In the genomic region with DNA sequence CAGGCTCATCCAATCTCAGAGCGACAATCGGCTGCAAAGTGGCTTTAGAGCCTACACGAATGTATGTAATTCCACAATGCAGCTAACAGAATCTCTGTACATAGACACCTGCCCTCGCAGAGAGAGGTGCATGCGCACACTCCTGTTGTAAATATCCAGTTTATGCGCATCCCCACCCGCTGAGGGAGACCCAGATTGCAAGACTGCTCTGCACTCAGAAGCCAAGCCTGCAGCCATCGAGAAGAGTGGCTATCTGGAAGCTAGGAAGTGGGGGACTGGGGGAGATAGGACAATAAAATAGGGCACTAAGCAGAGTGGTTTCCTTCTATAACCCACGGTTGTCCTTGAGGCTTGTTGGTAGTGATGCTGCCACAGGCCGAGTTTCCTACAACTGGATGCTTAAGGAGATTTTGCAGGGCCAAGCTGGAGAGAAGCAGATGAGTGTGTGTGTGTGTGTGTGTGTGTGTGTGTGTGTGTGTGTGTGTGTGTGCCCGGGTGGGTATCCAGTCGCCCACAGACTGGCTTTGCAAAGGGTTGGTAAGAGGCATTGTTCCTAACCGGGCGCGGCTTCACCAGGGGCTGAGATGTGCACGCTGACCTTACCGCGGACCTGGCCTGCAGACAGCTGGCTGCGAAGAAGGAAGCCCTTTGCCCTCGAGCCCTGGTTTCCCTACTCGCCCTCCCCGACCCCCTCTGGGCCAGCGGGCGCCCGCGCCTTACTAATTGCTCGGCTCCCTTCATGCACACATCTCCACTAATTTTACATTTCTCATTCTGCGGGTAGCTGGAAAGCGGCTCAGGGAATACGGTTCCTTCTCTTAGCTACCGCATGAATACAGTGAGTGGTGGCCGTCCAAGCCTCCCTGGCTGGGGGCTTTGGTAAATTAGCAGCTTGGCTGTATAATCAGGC, we compare ENCODE assay signal across 14 mouse cellular contexts.
A peak's percentile ranks its signal among the peaks of the same experiment; 100 is the strongest.
DNase-seq lines count a peak whose midpoint lies in the region; ATAC-seq and TF ChIP-seq lines count a peak whose summit lies in the region.
"Had no signal": no experiment of that assay in that cellular context is flagged by ENCODE, and none has a peak within 500 bp of the region (broad histone marks: within the 10 kb centered on the region; RNA-seq: fewer than 3 reads in every experiment).

No protein-coding gene starts in this region.

- no peak for TF ChIP-seq POLR2A in limb, embryonic 14.5 days (IDR thresholded peaks at IDR 0.05; ENCODE audit: borderline replicate concordance, extremely low read depth, insufficient read depth, insufficient read length)

- 3% methylated on average over 29 of the region's 32 CpGs for WGBS in limb, embryonic 14.5 days

- H3K9ac ChIP-seq in limb, embryonic 14.5 days (ENCODE audit: low read depth, low read length, severe bottlenecking): no peak overlapping the region
- H3K9ac ChIP-seq: limb, embryonic 15.5 days had no signal

- H3K4me1 ChIP-seq in limb, embryonic 14.5 days (ENCODE audit: control insufficient read depth, insufficient read depth, low read length): peaks cover 7% of the 10 kb centered on the region; the same call in 1 of the 2 replicates

- no peaks in the 10 kb centered on the region for H3K36me3 ChIP-seq in limb, embryonic 14.5 days (ENCODE audit: control insufficient read depth, insufficient read depth, low read length)
- H3K36me3 ChIP-seq: limb, embryonic 15.5 days had no signal

- no peak for ATAC-seq in limb, embryonic 14.5 days (ENCODE audit: low FRiP score, low read depth)

- DNase-seq in gastrocnemius, postnatal 10 days: peak; percentile 8
- no peak for DNase-seq in gastrocnemius, postnatal 25 days
- DNase-seq in testis, postnatal 10 days (ENCODE audit: low spot score): peak; percentile 41
- DNase-seq in testis, postnatal 14 days (ENCODE audit: low spot score): no peak
- DNase-seq in limb, embryonic 14.5 days (ENCODE audit: low spot score): no peak
- DNase-seq in yolk sac, embryonic 10.5 days (ENCODE audit: low spot score): peak; percentile 8
- DNase-seq in adrenal gland, adult 18-20 months (ENCODE audit: low spot score in 2 of 2): no peak
- no peak for DNase-seq in right cerebral cortex, postnatal 10 days (ENCODE audit: low spot score in 2 of 2)
- DNase-seq: adrenal gland, adult 8-10 months; cerebellum, adult 11-12 months; thymus, postnatal 14 days had no signal

- H3K27me3 ChIP-seq in limb, embryonic 14.5 days (ENCODE audit: control insufficient read depth, insufficient read depth, low read length): peaks cover 90% of the 10 kb centered on the region
- H3K27me3 ChIP-seq: CH12.LX had no signal

- H3K4me2 ChIP-seq in limb, embryonic 14.5 days (replicated peaks; ENCODE audit: low read depth, low read length, severe bottlenecking): no peak overlapping the region
- H3K4me2 ChIP-seq: limb, embryonic 15.5 days had no signal

- H3K9me3 ChIP-seq in limb, embryonic 14.5 days (ENCODE audit: control insufficient read depth, low read length): no peaks in the 10 kb centered on the region
- H3K9me3 ChIP-seq: limb, embryonic 15.5 days had no signal

- no peak overlapping the region for H3K27ac ChIP-seq in limb, embryonic 14.5 days (replicated peaks; ENCODE audit: low read depth, low read length)
- H3K27ac ChIP-seq: limb, embryonic 15.5 days had no signal

- H3K4me3 ChIP-seq in limb, embryonic 14.5 days (replicated peaks; ENCODE audit: low read length): peak overlapping the region; percentile 5; the same call in 1 of the 2 replicates
- H3K4me3 ChIP-seq: erythroblast, embryonic 14.5 days; limb, embryonic 15.5 days had no signal

Comparison
In these comparisons a context has a peak if more than half of its experiments do, and no peak if none do; other contexts are left out.
1. DNase-seq: peak in gastrocnemius, postnatal 10 days (single experiment), testis, postnatal 10 days (single experiment) and yolk sac, embryonic 10.5 days (single experiment); none in gastrocnemius, postnatal 25 days (single experiment), testis, postnatal 14 days (single experiment), limb, embryonic 14.5 days (single experiment), adrenal gland, adult 18-20 months (0 of 2) and right cerebral cortex, postnatal 10 days (0 of 2).